15 mouse cellular contexts compared by ENCODE assay signal in the genomic region with DNA sequence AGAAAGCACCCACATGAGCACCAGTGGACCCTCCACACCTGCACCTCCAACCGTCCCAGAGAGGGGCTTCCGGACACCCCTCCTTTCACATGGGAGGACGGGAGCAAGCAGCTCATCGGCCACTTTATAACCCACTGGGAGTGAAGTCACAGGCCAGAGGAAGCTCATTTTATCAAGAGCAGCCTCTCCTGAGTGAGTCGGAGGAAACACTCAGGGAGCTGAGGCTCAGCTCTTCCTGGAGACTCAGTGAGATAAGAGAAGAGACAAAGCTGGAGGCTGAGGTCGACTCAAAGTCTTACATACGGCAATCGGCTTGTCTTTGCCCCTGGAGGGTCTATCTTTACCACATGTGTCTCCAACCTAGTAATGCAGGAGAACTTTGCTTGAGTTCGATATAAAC. TPM values are rescaled to one million over a fixed set of nuclear protein-coding genes. Genes with fewer than 3 reads are reported as not detected.
A peak's percentile ranks its signal among the peaks of the same experiment; 100 is the strongest.
DNase-seq lines count a peak whose midpoint lies in the region; ATAC-seq and TF ChIP-seq lines count a peak whose summit lies in the region.
"Had no signal": no experiment of that assay in that cellular context is flagged by ENCODE, and none has a peak within 500 bp of the region (broad histone marks: within the 10 kb centered on the region; RNA-seq: fewer than 3 reads in every experiment).

No protein-coding gene starts in this region.

- peak overlapping the region; percentile 51; the same call in 1 of the 2 replicates for H3K27ac ChIP-seq in gastrocnemius, adult 2 months
- peak overlapping the region; percentile 25; the same call in 1 of the 2 replicates for H3K27ac ChIP-seq in limb, embryonic 12.5 days
- no peak overlapping the region for H3K27ac ChIP-seq in limb, embryonic 10.5 days
- peak overlapping the region; percentile 68; the same call in 1 of the 2 replicates for H3K27ac ChIP-seq in liver, embryonic 16.5 days (ENCODE audit: low read length)
- H3K27ac ChIP-seq: kidney, postnatal 0 days had no signal

- no peak overlapping the region for H3K9ac ChIP-seq in limb, embryonic 12.5 days (replicated peaks)
- H3K9ac ChIP-seq in liver, embryonic 16.5 days (ENCODE audit: low read depth, low read length), result peak overlapping the region; percentile 47
- H3K9ac ChIP-seq: hindbrain, embryonic 15.5 days had no signal

- intact Hi-C loops in gastrocnemius, adult 2 months (cut with DNase I), result no loop called here

- WGBS in limb, embryonic 12.5 days, result 85% methylated on average over 9 of the region's 9 CpGs
- 84% methylated on average over 9 of the region's 9 CpGs for WGBS in limb, embryonic 10.5 days
- 25% methylated on average over 9 of the region's 9 CpGs for WGBS in liver, embryonic 16.5 days (ENCODE audit: insufficient replicate concordance)

- no peak for ATAC-seq in limb, embryonic 12.5 days (ENCODE audit: insufficient number of reproducible peaks, insufficient read depth, low FRiP score, low TSS enrichment, low read depth)
- ATAC-seq in liver, embryonic 16.5 days (ENCODE audit: low read depth), result peak; percentile 55

- no peak for DNase-seq in gastrocnemius, adult 2 months
- no peak for DNase-seq in gastrocnemius, adult 8-10 months (ENCODE audit: low spot score in 2 of 2)
- DNase-seq in limb, embryonic 10.5 days (ENCODE audit: low spot score), result no peak
- DNase-seq in right cerebral cortex, postnatal 14 days, result no peak
- no peak for DNase-seq in layer of hippocampus, adult 9-11 months
- DNase-seq: B cell, adult 2 months; gastrocnemius, postnatal 10 days; lung, adult 2 months; right cerebral cortex, postnatal 25 days; thymus, postnatal 36 days had no signal

- no peak for TF ChIP-seq CTCF in gastrocnemius, adult 2 months (IDR thresholded peaks at IDR 0.05)

- H3K36me3 ChIP-seq in limb, embryonic 12.5 days, result peaks cover 96% of the 10 kb centered on the region
- H3K36me3 ChIP-seq in limb, embryonic 10.5 days, result peaks cover 99% of the 10 kb centered on the region
- peaks cover 98% of the 10 kb centered on the region for H3K36me3 ChIP-seq in erythroblast, embryonic 14.5 days (ENCODE audit: control insufficient read depth)
- peaks cover 40% of the 10 kb centered on the region for H3K36me3 ChIP-seq in liver, embryonic 16.5 days (ENCODE audit: control insufficient read depth, insufficient read depth)

- H3K4me3 ChIP-seq in gastrocnemius, adult 2 months, result peak overlapping the region; percentile 51
- H3K4me3 ChIP-seq in limb, embryonic 12.5 days (replicated peaks), result no peak overlapping the region
- no peak overlapping the region for H3K4me3 ChIP-seq in limb, embryonic 10.5 days
- H3K4me3 ChIP-seq in erythroblast, embryonic 14.5 days (replicated peaks), result peak overlapping the region; percentile 51
- peak overlapping the region; percentile 20 for H3K4me3 ChIP-seq in liver, embryonic 16.5 days (ENCODE audit: low read depth, low read length)
- H3K4me3 ChIP-seq: hindbrain, embryonic 15.5 days had no signal

- peaks cover 18% of the 10 kb centered on the region for H3K4me1 ChIP-seq in limb, embryonic 12.5 days (replicated peaks)
- peaks cover 20% of the 10 kb centered on the region for H3K4me1 ChIP-seq in limb, embryonic 10.5 days
- peaks cover 64% of the 10 kb centered on the region for H3K4me1 ChIP-seq in erythroblast, embryonic 14.5 days (ENCODE audit: control insufficient read depth)
- peaks cover 49% of the 10 kb centered on the region for H3K4me1 ChIP-seq in liver, embryonic 16.5 days (ENCODE audit: control insufficient read depth, low read depth, low read length)

- no peak overlapping the region for H3K4me2 ChIP-seq in limb, embryonic 12.5 days
- peak overlapping the region; percentile 58 for H3K4me2 ChIP-seq in liver, embryonic 16.5 days (ENCODE audit: low read depth, low read length)
- H3K4me2 ChIP-seq: hindbrain, embryonic 15.5 days had no signal

- no peaks in the 10 kb centered on the region for H3K27me3 ChIP-seq in limb, embryonic 12.5 days
- no peaks in the 10 kb centered on the region for H3K27me3 ChIP-seq in limb, embryonic 10.5 days (ENCODE audit: low read depth, poor library complexity, severe bottlenecking)
- no peaks in the 10 kb centered on the region for H3K27me3 ChIP-seq in erythroblast, embryonic 14.5 days (ENCODE audit: control insufficient read depth)
- H3K27me3 ChIP-seq in liver, embryonic 16.5 days (ENCODE audit: control insufficient read depth, insufficient read depth, low read depth, low read length), result no peaks in the 10 kb centered on the region
- H3K27me3 ChIP-seq: hindbrain, embryonic 15.5 days had no signal

- no peaks in the 10 kb centered on the region for H3K9me3 ChIP-seq in limb, embryonic 12.5 days
- H3K9me3 ChIP-seq in limb, embryonic 10.5 days (replicated peaks), result no peaks in the 10 kb centered on the region
- no peaks in the 10 kb centered on the region for H3K9me3 ChIP-seq in erythroblast, embryonic 14.5 days (ENCODE audit: control insufficient read depth, low read length)
- H3K9me3 ChIP-seq in liver, embryonic 16.5 days (replicated peaks; ENCODE audit: control insufficient read depth, low read length), result no peaks in the 10 kb centered on the region
- H3K9me3 ChIP-seq: hindbrain, embryonic 15.5 days had no signal

RNA-seq across cellular contexts. Expression of a gene that starts 18.5 kb away (rescaled TPM):
- 100 to 1,000 TPM; 211 to 236 TPM for total RNA-seq in gastrocnemius, adult 2 months (2021)
- total RNA-seq in gastrocnemius, adult 8-10 months (2022), result 100 to 1,000 TPM; 211 to 247 (median 228) TPM
- polyA plus RNA-seq in limb, embryonic 12.5 days (2016; fragmentation: Nextera tagmentation; extraction: Ambion mirVana), result 400 and 444 TPM in 2 replicates
- polyA plus RNA-seq in limb, embryonic 10.5 days (2016; fragmentation: Nextera tagmentation; extraction: Ambion mirVana), result 451 and 473 TPM in 2 replicates
- polyA plus RNA-seq in erythroblast, embryonic 14.5 days (2012), result 7.6 and 8.1 TPM in 2 replicates
- polyA plus RNA-seq in liver, embryonic 16.5 days (2015; fragmentation: Nextera tagmentation; extraction: Ambion mirVana), result 104 and 135 TPM in 2 replicates

RNA-seq across cellular contexts. Expression of a gene that starts 44.9 kb away (rescaled TPM):
- total RNA-seq in gastrocnemius, adult 2 months (2021), result 1 to 10 TPM; 8.0 to 10.0 TPM
- 10 to 100 TPM in 1 of 4 experiments, 1 to 10 TPM in 3; 9.5 to 11.2 (median 9.8) TPM for total RNA-seq in gastrocnemius, adult 8-10 months (2022)
- polyA plus RNA-seq in limb, embryonic 12.5 days (2016; fragmentation: Nextera tagmentation; extraction: Ambion mirVana), result 10.5 and 11.1 TPM in 2 replicates
- 10.5 and 10.6 TPM in 2 replicates for polyA plus RNA-seq in limb, embryonic 10.5 days (2016; fragmentation: Nextera tagmentation; extraction: Ambion mirVana)
- polyA plus RNA-seq in erythroblast, embryonic 14.5 days (2012), result 0.52 and 0.87 TPM in 2 replicates
- polyA plus RNA-seq in liver, embryonic 16.5 days (2015; fragmentation: Nextera tagmentation; extraction: Ambion mirVana), result 7.3 and 7.7 TPM in 2 replicates

Comparison
In these comparisons a context has a peak if more than half of its experiments do, and no peak if none do; other contexts are left out.
1. H3K4me3 ChIP-seq: peak in gastrocnemius, adult 2 months (single experiment), erythroblast, embryonic 14.5 days (single experiment) and liver, embryonic 16.5 days (single experiment); none in limb, embryonic 12.5 days (single experiment) and limb, embryonic 10.5 days (single experiment).
2. RNA of a gene that starts 18.5 kb away (polyA plus RNA-seq): 451 to 473 TPM in limb, embryonic 10.5 days, 400 to 444 TPM in limb, embryonic 12.5 days and 104 to 135 TPM in liver, embryonic 16.5 days; 7.6 to 8.1 TPM in erythroblast, embryonic 14.5 days; every median in the first group is over 10 times any median in the second.